Mouse (Mus musculus) C2C12 (cell line): ENCODE results near the gene Gpr108. TPM values are rescaled to one million over a fixed set of nuclear protein-coding genes. Genes with fewer than 3 reads are reported as not detected.

Experiments
- H3K27me3 ChIP-seq: one replicate; pipeline ENCODE4 v1.6.1; 2011; ENCODE audit not compliant: control insufficient read depth, insufficient read depth, insufficient read length
- H3K36me3 ChIP-seq: one replicate; pipeline ENCODE4 v1.6.1; 2011; ENCODE audit not compliant: control insufficient read depth, insufficient read depth
- H3K4me3 ChIP-seq: one replicate; pipeline ENCODE4 v1.5.1; 2011; ENCODE audit warnings: mild to moderate bottlenecking, control low read depth; ENCODE audit not compliant: poor library complexity, insufficient read depth, severe bottlenecking
- H3K79me2 ChIP-seq: one replicate; pipeline ENCODE4 v1.6.1; 2011; ENCODE audit not compliant: control insufficient read depth, insufficient read depth
- H3K79me3 ChIP-seq: one replicate; pipeline ENCODE4 v1.6.1; 2011; ENCODE audit warnings: low read depth, control low read depth
- H3ac ChIP-seq: one replicate; pipeline ENCODE3; 2011; ENCODE audit warnings: low read depth; ENCODE audit not compliant: control insufficient read depth, insufficient read length
- CEBPB ChIP-seq: IDR thresholded peaks from one replicate; pipeline ENCODE4 v1.6.1; 2011; ENCODE audit warnings: low read depth, mild to moderate bottlenecking, control low read depth, moderate library complexity
- CTCF ChIP-seq: IDR thresholded peaks from one replicate; pipeline ENCODE4 v1.5.1; 2011; ENCODE audit not compliant: control insufficient read depth, insufficient read depth, insufficient read length
- FOSL1 ChIP-seq: IDR thresholded peaks from one replicate; pipeline ENCODE4 v1.8.0; 2011; ENCODE audit warnings: mild to moderate bottlenecking, low read length; ENCODE audit not compliant: poor library complexity, insufficient read depth, severe bottlenecking
- MAX ChIP-seq: IDR thresholded peaks from one replicate; pipeline ENCODE4 v1.6.1; 2011; ENCODE audit warnings: mild to moderate bottlenecking, control low read depth
- MYOD1 ChIP-seq: IDR thresholded peaks from one replicate; pipeline ENCODE4 v1.6.1; 2011; ENCODE audit warnings: low read depth; ENCODE audit not compliant: control insufficient read depth, insufficient read length
- MYOG ChIP-seq: IDR thresholded peaks from one replicate; pipeline ENCODE4 v1.6.1; 2011; ENCODE audit not compliant: control insufficient read depth, insufficient read length; ENCODE audit errors: extremely low read depth
- USF1 ChIP-seq: IDR thresholded peaks from one replicate; pipeline ENCODE4 v1.6.1; 2011; ENCODE audit warnings: low read depth, mild to moderate bottlenecking, control low read depth, moderate library complexity
- long read RNA-seq, 2 experiments: library from polyadenylated mRNA; unstranded; transcript quantifications; one replicate each; pipeline ENCODE4 v2.0.0; 2019 to 2020
- polyA plus RNA-seq: library from polyadenylated mRNA; unstranded; fragments of >200 nt; fragmentation: generic; extraction: Trizol; gene quantifications from one replicate; pipeline ENCODE4 v1.2.1, GENCODE M21; 2012; ENCODE audit warnings: missing spikeins

Gene Gpr108
- polyA plus RNA-seq = 24.7 TPM
- long read RNA-seq, experiment 1, transcript Gpr108-201 (17 exons, 2,064 nt) = minor isoform, 13 of 48 reads
- long read RNA-seq, experiment 1, transcript Gpr108-204 (17 exons, 2,405 nt) = major isoform, 23 of 48 reads
- long read RNA-seq, experiment 1, partial matches to known transcripts = 8 of 48 reads
- long read RNA-seq, experiment 1, other reads (novel, unspliced or antisense) = 4 of 48 reads
- long read RNA-seq, experiment 2, transcript Gpr108-204 (17 exons, 2,405 nt) = major isoform, 105 of 208 reads
- long read RNA-seq, experiment 2, transcript Gpr108-201 (17 exons, 2,064 nt) = minor isoform, 81 of 208 reads
- long read RNA-seq, experiment 2, partial matches to known transcripts = 2 of 208 reads
- long read RNA-seq, experiment 2, other reads (novel, unspliced or antisense) = 20 of 208 reads

DNA sequence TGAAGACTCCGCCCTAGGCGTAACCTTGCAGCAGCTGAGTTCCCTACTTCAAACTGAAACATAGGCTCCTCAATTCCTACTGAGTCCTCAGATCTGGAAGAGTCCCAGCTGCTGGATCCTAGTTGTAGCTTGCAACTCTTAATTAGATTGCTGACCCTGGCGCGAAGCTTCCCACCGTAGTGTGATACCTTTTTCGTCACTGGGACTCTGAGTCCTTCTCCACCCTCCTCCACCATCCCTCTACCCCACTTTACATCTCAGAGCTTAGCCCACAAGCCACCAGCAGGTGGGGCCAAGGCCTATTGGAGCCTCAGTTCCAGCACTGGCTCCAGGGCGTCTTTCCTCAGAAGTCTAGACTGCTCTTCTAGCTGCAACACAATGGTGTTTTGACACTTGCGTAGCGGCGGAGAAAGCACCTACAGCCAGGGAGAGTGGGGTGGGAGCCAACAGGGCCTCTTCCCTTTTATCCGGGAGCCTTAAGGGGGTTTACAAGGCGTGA lies at the start of gene Gpr108:
TSS of gene Gpr108 (minus strand) at position 246 of the 499 bp plus-strand sequence.
- H3K4me3 ChIP-seq = peak within 1 kb of the TSS; percentile 83
- peaks cover 24% of the 10 kb centered on the region for H3K79me3 ChIP-seq
- no peaks in the 10 kb centered on the region for H3K27me3 ChIP-seq
- peak within 1 kb of the TSS; percentile 96 for H3ac ChIP-seq
- peaks cover 3% of the 10 kb centered on the region for H3K36me3 ChIP-seq
- peaks cover 40% of the 10 kb centered on the region for H3K79me2 ChIP-seq
- TF ChIP-seq CEBPB (no peak), CTCF (peak; percentile 57)

GRCm38 (mm10) chr17:57297040-57297439 lies 48.8 kb upstream of the Gpr108 start:
- no peak for TF ChIP-seq USF1
- no peak overlapping the region for H3K4me3 ChIP-seq
- H3K79me3 ChIP-seq = no peaks in the 10 kb centered on the region
- no peaks in the 10 kb centered on the region for H3K36me3 ChIP-seq
- H3K79me2 ChIP-seq = no peaks in the 10 kb centered on the region
- H3ac ChIP-seq = no peak overlapping the region
- H3K27me3 ChIP-seq = peaks cover 10% of the 10 kb centered on the region

DNA sequence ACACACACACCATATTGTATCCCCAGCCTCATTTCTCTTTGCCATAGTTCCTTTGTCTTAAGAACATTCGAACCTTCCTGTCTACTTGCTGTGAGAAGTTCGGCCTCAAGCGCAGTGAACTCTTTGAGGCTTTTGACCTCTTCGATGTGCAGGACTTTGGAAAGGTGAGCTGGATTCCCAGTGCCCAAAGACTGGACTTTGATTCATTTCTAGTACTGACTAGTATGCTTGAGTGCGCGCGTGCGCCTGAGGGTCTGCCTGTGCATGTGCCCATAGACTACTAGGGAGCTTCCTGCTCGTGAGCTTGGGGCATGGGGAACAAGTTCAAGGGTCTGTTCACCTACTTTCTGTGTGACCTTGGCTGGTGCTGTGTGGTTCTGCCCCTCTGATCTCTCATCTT lies 47.7 kb upstream of the Gpr108 start:
- Histone ChIP-seq H3K4me3 (no peak overlapping the region), H3K36me3 (no peaks in the 10 kb centered on the region), H3K79me3 (no peaks in the 10 kb centered on the region), H3K79me2 (no peaks in the 10 kb centered on the region), H3K27me3 (peaks cover 10% of the 10 kb centered on the region), H3ac (no peak overlapping the region)
- TF ChIP-seq USF1 (no peak), FOSL1 (no peak), MYOG (no peak), MAX (no peak), CTCF (no peak), CEBPB (no peak), MYOD1 (no peak)

- Histone ChIP-seq H3K79me3 (no peaks in the 10 kb centered on the region), H3ac (no peak overlapping the region), H3K36me3 (no peaks in the 10 kb centered on the region), H3K4me3 (no peak overlapping the region), H3K79me2 (no peaks in the 10 kb centered on the region), H3K27me3 (peaks cover 10% of the 10 kb centered on the region)
- TF ChIP-seq FOSL1 (no peak), MYOD1 (no peak), USF1 (no peak), MYOG (no peak), CTCF (no peak), CEBPB (no peak), MAX (no peak)
Measured at GRCm38 (mm10) chr17:57292968-57293367, 44.7 kb upstream of the Gpr108 start.

- Histone ChIP-seq H3K79me3 (no peaks in the 10 kb centered on the region), H3ac (no peak overlapping the region), H3K79me2 (no peaks in the 10 kb centered on the region), H3K36me3 (no peaks in the 10 kb centered on the region), H3K27me3 (peaks cover 10% of the 10 kb centered on the region), H3K4me3 (no peak overlapping the region)
- TF ChIP-seq MYOD1 (no peak), MYOG (no peak), MAX (no peak), FOSL1 (no peak), USF1 (no peak), CTCF (no peak), CEBPB (no peak)
Measured at GRCm38 (mm10) chr17:57292302-57292701, 44.1 kb upstream of the Gpr108 start.

DNA sequence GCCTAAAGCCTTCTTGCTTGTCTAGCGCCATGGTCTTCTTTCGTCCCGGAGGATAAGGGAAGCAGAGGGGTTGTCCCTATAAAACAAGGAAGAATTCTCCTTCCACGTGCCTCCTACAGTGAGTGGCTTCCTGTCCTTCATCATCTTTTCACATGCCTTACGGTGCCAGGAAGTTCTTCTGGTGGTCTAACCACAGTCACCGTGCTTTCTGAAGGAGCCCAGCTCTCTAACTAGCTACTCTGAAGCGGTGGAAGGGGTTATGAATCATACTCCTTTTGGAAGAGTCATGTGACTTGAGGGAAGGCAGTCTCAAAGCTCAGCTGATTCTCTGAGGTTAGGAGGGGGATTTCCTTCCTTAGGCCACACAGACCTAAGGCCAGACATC lies 42.4 kb upstream of the Gpr108 start:
- Histone ChIP-seq H3ac (no peak overlapping the region), H3K79me2 (no peaks in the 10 kb centered on the region), H3K4me3 (no peak overlapping the region), H3K36me3 (no peaks in the 10 kb centered on the region), H3K27me3 (peaks cover 9% of the 10 kb centered on the region), H3K79me3 (no peaks in the 10 kb centered on the region)
- no peak for TF ChIP-seq USF1
- TF ChIP-seq CTCF = no peak
- no peak for TF ChIP-seq MYOD1
- no peak for TF ChIP-seq FOSL1
- TF ChIP-seq MYOG = no peak
- TF ChIP-seq MAX = no peak
- no peak for TF ChIP-seq CEBPB
